Mouse (Mus musculus): ENCODE data around the gene Gdpd5. TPM values are rescaled to one million over a fixed set of nuclear protein-coding genes. Genes with fewer than 3 reads are reported as not detected.
A peak's percentile ranks its signal among the peaks of the same experiment; 100 is the strongest.

Gene Gdpd5
- polyA plus RNA-seq, 1 experiment from 2014 or later: 45.7 TPM

DNA sequence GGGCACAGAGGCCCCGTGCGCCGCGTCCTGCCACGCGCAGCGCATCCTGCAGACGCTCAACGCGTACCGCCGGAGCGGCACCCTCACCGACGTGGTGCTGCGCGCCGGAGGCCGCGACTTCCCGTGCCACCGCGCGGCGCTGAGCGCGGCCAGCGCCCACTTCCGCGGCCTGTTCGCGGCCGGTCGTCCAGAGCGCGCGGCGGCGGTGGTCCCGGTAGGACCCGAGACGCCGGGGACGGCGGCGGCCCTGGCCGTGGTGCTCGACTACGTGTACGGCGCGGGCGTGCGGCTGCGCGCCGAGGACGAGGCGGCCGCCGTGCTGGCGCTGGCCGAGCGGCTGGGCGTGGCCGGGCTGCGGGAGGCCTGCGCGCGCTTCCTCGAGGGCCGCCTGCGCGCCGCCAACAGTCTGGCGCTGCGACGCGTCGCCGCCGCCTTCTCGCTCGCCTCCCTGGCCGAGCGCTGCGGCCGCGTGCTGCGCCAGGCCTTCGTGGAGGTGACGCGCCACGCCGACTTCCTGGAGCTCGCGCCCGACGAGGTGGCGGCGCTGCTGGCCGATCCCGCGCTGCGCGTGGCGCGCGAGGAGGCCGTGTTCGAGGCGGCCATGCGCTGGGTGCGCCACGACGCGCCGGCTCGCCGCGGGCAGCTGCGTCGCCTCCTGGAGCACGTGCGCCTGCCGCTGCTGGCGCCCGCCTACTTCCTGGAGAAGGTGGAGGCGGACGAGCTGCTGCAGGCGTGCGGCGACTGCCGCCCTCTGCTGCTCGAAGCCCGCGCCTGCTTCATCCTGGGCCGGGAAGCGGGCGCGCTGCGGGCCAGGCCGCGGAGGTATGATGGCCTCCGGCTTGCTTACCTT, 87.3 kb downstream of the Gdpd5 start:
- WGBS: 2% methylated on average over 117 of the region's 145 CpGs
- peak; percentile 89 for ATAC-seq (ENCODE audit: low FRiP score)
- H3K27me3 ChIP-seq (replicated peaks): no peaks in the 10 kb centered on the region

DNA sequence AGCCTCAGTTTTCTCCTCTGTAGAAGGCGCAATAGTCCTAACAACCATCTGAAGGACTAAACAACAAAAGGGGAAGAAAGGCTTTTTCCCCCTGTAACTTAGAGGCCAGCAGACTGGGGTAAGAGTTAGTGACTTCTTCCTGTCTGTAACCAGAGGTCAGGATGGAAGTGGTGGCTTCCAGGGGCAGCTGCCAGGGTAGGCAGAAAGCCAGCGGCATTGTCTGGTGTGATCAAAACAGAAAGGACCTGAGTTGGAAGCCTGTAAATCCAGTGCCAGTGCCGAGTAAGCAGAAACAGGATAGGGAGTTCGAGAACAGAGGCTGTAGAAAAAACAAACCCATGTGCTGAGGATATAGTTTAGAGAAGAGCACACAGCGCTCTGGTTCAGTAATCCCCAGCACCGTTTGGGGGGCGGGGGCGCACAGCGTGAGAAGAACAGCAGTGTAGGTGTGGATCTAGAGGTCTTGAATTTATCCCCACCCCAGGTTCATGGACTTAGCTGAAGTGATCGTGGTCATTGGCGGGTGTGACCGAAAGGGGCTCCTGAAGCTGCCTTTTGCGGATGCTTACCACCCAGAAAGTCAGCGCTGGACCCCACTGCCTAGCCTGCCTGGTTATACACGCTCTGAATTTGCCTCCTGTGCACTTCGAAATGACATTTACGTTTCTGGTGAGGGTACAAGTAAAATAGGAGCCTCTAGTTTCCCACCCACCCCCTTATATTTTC, 88.6 kb downstream of the Gdpd5 start:
- Histone ChIP-seq H3K4me3 (replicated peaks) (no peak overlapping the region), H3K36me3 (peaks cover 27% of the 10 kb centered on the region), H3K9me3 (replicated peaks) (no peaks in the 10 kb centered on the region), H3K27me3 (replicated peaks) (no peaks in the 10 kb centered on the region), H3K9ac (replicated peaks) (no peak overlapping the region), H3K4me1 (peaks cover 59% of the 10 kb centered on the region), H3K27ac (replicated peaks) (peak overlapping the region; percentile 92), H3K4me2 (peak overlapping the region; percentile 73; the same call in 1 of the 2 replicates)
- no peak for ATAC-seq (ENCODE audit: low FRiP score)
- WGBS: 79% methylated on average over 17 of the region's 17 CpGs

More for the DNA sequence above, 87.3 kb downstream of the Gdpd5 start:
- Histone ChIP-seq H3K9me3 (replicated peaks) (no peaks in the 10 kb centered on the region), H3K36me3 (peaks cover 18% of the 10 kb centered on the region), H3K4me2 (peak overlapping the region; percentile 73), H3K9ac (replicated peaks) (peak overlapping the region; percentile 63), H3K4me1 (peaks cover 55% of the 10 kb centered on the region), H3K27ac (replicated peaks) (peak overlapping the region; percentile 92), H3K4me3 (replicated peaks) (peak overlapping the region; percentile 58)

DNA sequence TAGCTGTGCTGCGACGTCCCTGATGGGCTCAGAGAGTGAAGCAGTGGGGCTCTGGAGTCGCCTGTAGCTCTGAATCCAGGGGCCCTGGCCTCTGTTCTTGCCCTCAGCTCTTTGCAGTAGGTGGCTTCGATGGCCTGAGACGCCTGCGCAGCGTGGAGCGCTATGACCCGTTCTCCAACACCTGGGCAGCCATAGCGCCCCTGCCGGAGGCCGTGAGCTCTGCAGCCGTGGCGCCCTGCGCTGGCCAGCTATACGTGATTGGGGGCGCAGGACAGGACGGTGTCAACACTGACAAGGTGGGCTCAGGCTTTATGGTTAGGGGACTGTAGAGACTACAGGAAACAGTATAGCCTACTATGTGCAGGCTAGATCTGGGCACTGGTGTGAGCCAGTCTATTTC, 90.4 kb downstream of the Gdpd5 start:
- Histone ChIP-seq H3K36me3 (peaks cover 30% of the 10 kb centered on the region), H3K9me3 (replicated peaks) (no peaks in the 10 kb centered on the region), H3K9ac (replicated peaks) (no peak overlapping the region), H3K4me1 (peaks cover 48% of the 10 kb centered on the region), H3K27ac (replicated peaks) (no peak overlapping the region), H3K4me3 (replicated peaks) (no peak overlapping the region), H3K27me3 (replicated peaks) (no peaks in the 10 kb centered on the region), H3K4me2 (no peak overlapping the region)
- ATAC-seq (ENCODE audit: low FRiP score): no peak
- WGBS: 61% methylated on average over 18 of the region's 18 CpGs

DNA sequence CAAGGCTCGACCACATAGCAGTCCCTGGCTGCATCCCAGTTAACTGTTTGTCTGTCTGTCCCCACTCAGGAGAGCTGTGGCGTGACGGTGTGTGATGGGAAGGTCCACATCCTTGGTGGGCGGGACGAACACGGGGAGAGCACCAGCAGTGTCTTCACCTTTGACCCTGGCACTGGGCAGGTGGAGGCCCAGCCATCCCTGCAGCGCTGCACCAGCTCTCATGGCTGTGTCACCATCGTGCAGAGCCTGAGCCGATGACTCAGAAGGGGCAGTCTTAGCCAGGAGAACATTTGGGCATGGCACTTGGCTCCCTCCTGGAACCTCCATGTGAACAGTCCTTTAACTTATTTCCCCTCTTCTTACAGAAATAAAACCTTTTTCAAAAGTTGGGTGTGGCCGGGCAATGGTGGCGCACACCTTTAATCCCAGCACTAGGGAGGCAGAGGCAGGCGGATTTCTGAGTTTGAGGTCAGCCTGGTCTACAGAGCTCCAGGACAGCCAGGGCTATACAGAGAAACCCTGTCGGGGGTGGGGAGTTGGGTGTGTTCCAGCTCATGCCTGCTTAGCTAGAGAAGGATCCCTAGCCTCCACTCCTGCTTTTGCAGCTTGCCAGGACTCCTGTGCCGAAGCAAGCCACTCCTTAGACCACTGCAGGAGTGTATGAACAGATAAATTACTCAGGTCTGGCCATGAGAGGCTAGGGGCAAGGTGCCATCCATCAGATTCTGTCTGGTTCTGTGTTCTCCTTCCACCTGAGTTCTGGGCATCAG, 92.6 kb downstream of the Gdpd5 start:
- ATAC-seq (ENCODE audit: low FRiP score): no peak
- WGBS: 80% methylated on average over 14 of the region's 14 CpGs
- Histone ChIP-seq H3K9me3 (replicated peaks) (no peaks in the 10 kb centered on the region), H3K4me3 (replicated peaks) (no peak overlapping the region), H3K27me3 (replicated peaks) (no peaks in the 10 kb centered on the region), H3K27ac (replicated peaks) (peak overlapping the region; percentile 58; the same call in 1 of the 2 replicates), H3K4me2 (no peak overlapping the region), H3K9ac (replicated peaks) (no peak overlapping the region), H3K36me3 (peaks cover 51% of the 10 kb centered on the region), H3K4me1 (peaks cover 41% of the 10 kb centered on the region)

DNA sequence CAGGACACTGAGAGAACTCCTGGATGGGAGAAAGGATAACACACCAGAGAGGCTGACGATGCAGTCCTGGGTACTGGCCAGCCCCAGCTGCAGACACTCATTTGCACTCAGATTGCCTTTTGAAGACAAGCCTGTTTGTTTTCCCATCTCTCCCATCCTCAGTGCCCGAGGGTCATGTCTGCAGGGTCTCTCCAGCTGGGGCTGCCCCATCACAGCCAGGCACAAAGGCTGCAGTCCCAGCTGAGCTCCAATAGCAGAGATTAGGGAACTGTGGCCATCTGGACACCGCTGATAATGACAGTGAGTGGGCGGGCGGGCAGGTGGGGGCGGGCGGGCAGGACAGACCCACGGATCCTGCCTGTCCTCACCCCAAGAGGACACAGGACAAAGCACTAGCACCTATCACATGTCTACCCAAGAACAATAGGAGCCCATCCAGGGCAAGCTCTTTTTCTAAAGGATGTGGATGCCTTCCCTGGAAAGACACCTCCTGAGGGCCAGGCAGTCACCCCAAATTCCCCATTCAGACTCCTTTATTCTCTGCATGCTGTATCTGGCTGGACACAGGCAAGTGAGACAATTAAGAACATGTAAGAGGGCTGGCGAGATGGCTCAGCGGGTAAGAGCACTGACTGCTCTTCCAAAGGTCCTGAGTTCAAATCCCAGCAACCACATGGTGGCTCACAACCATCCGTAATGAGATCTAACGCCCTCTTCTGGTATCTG, 93.8 kb downstream of the Gdpd5 start:
- no peak overlapping the region for H3K9ac ChIP-seq (replicated peaks)

DNA sequence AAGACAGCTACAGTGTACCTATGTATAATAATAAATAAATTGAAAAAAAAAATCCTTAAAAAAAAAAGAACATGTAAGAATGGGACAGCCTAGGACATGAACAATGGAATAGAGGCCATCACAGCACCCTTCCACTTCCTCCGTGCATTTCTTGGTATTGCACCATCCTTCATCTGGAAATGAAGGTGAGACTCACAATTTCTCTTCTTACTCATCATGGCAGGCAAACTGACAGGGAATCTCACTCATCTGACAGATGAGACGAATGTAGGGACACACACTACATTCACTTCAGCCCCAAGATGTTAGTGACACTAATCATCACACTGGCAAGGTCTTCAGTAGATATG, 94.3 kb downstream of the Gdpd5 start:
- H3K4me3 ChIP-seq (replicated peaks): no peak overlapping the region
- ATAC-seq (ENCODE audit: low FRiP score): no peak
- no peak overlapping the region for H3K4me2 ChIP-seq
- no peaks in the 10 kb centered on the region for H3K9me3 ChIP-seq (replicated peaks)
- no peak overlapping the region for H3K27ac ChIP-seq (replicated peaks)
- WGBS: 92% methylated on average over 2 of the region's 2 CpGs
- H3K36me3 ChIP-seq: peaks cover 68% of the 10 kb centered on the region
- no peaks in the 10 kb centered on the region for H3K27me3 ChIP-seq (replicated peaks)
- no peak overlapping the region for H3K9ac ChIP-seq (replicated peaks)
- peaks cover 43% of the 10 kb centered on the region for H3K4me1 ChIP-seq

More for the DNA sequence above, 93.8 kb downstream of the Gdpd5 start:
- Histone ChIP-seq H3K9me3 (replicated peaks) (no peaks in the 10 kb centered on the region), H3K4me2 (no peak overlapping the region), H3K27ac (replicated peaks) (peak overlapping the region; percentile 58), H3K4me3 (replicated peaks) (no peak overlapping the region), H3K27me3 (replicated peaks) (no peaks in the 10 kb centered on the region), H3K4me1 (peaks cover 41% of the 10 kb centered on the region), H3K36me3 (peaks cover 63% of the 10 kb centered on the region)
- peak; percentile 10; the same call in 1 of the 2 replicates for ATAC-seq (ENCODE audit: low FRiP score)
- WGBS: 33% methylated on average over 12 of the region's 12 CpGs

DNA sequence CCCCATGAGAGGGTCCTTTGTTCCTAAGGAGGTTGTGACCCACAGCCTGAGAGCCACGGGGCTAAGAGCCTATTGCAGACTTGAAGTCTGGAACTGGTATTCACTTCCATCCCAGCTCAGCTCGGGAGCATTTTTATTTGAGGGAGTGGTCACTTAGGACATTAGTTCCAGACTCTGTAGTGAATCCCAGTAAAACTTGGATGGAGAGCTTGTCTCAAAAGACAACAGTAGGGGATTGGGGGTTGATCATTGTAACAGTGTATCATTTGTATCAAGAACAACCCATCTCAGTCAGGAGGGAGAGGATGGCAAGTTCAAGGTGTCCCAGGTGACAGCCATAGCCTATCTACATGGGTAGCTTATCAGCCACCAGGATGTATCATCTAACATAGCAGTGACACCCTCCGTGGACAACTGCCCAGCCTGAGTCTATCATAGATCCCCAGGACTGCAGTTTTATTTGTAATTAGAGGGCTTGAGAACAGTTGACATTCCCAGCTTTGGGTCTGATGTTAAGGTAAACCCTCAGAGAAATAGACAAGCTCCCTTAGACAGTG, 95.4 kb downstream of the Gdpd5 start:
- Histone ChIP-seq H3K4me2 (no peak overlapping the region), H3K4me1 (peaks cover 54% of the 10 kb centered on the region), H3K36me3 (peaks cover 79% of the 10 kb centered on the region), H3K9me3 (replicated peaks) (no peaks in the 10 kb centered on the region), H3K27me3 (replicated peaks) (no peaks in the 10 kb centered on the region), H3K9ac (replicated peaks) (no peak overlapping the region), H3K4me3 (replicated peaks) (no peak overlapping the region), H3K27ac (replicated peaks) (no peak overlapping the region)
- no peak for ATAC-seq (ENCODE audit: low FRiP score)
- 39% methylated on average over 3 of the region's 3 CpGs for WGBS

DNA sequence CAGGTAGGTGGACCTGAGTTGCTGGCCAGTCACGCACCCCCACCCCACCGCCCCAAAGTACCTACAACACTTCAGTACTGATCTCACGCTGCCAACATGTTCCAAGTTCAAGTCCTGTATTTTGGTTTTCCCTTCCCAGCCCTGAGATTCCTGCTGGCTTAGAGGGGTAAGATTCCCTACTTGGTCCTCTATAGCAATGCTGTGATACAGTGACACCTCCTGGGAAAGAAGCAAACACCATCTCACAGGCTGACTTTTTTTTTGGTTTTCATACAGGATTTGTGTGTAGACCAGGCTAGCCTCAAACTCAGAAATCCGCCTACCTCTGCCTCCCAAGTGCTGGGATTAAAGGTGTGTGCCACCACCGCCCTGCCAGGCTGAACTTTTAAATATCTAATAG, 96.0 kb downstream of the Gdpd5 start:
- ATAC-seq (ENCODE audit: low FRiP score): no peak

DNA sequence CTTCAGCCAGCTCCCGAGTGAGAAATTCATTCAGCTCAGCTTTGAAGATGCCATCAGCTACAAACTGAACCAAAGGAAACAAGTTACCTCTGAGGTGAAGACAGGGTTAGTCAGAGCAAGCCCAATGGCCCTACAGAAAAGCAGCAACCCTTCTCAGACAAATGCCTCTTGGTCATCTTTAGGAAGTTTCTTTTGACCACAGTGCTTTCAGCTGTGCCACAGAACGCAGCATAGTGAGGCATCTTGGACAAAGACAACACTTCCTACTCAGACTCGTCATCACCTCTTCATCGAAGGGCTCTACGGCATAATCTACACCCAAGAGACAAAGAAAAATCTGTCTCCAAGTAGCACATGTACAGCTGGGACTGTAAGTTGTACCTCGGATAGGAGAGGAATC, 101.4 kb downstream of the Gdpd5 start:
- peaks cover 10% of the 10 kb centered on the region; the same call in 1 of the 2 replicates for H3K27me3 ChIP-seq (replicated peaks)
- peak overlapping the region; percentile 92; the same call in 1 of the 2 replicates for H3K27ac ChIP-seq (replicated peaks)
- peaks cover 51% of the 10 kb centered on the region for H3K4me1 ChIP-seq
- no peaks in the 10 kb centered on the region for H3K9me3 ChIP-seq (replicated peaks)
- peak overlapping the region; percentile 69 for H3K9ac ChIP-seq (replicated peaks)
- 3% methylated on average over 6 of the region's 6 CpGs for WGBS
- peak overlapping the region; percentile 78 for H3K4me2 ChIP-seq
- H3K4me3 ChIP-seq (replicated peaks): peak overlapping the region; percentile 73
- peak; percentile 1; the same call in 1 of the 2 replicates for ATAC-seq (ENCODE audit: low FRiP score)
- peaks cover 46% of the 10 kb centered on the region for H3K36me3 ChIP-seq

More for the DNA sequence above, 96.0 kb downstream of the Gdpd5 start:
- H3K27ac ChIP-seq (replicated peaks): no peak overlapping the region
- H3K36me3 ChIP-seq: peaks cover 80% of the 10 kb centered on the region
- no peaks in the 10 kb centered on the region for H3K27me3 ChIP-seq (replicated peaks)
- no peak overlapping the region for H3K9ac ChIP-seq (replicated peaks)
- 93% methylated on average over 5 of the region's 5 CpGs for WGBS
- no peaks in the 10 kb centered on the region for H3K9me3 ChIP-seq (replicated peaks)
- H3K4me2 ChIP-seq: no peak overlapping the region
- H3K4me3 ChIP-seq (replicated peaks): no peak overlapping the region
- peaks cover 60% of the 10 kb centered on the region for H3K4me1 ChIP-seq

DNA sequence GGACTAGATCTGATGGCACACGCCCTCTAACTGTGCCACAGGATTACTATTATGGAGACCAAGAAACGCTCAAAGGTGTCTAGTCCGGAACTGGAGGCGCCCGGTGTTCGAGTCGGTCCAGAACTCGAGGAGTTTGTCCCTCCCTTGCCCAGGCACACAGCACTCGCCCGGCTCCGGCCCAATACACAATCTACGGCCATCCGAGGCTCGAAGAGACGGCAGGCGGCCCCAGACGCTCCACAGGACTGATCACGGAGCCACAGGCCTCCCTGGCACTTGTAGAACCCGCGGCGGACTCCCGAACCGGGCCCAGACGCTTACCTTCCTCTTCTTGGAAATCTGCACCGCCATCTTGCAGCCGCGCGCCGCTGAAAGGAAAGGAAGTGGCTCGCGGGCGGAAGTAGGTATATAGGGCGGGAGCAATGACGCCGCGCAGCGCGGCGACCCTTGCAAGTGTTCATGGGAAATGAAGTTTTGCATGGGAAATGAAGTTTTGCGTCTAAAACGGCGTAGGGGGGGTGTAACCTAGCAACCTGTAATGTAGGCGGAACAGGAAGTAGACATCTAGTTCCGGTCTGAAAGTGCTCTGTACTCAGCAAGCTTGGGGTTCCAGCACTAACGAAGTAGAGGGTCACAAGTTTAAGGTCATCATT, 102.2 kb downstream of the Gdpd5 start, which contains the start of gene Rps3:
Gene Rps3 (minus strand): TSS at position 468 of the 653 bp plus-strand sequence.
- Histone ChIP-seq H3K9ac (replicated peaks) (peak within 1 kb of the TSS; percentile 69), H3K36me3 (peaks cover 38% of the 10 kb centered on the region), H3K27me3 (replicated peaks) (peaks cover 10% of the 10 kb centered on the region; the same call in 1 of the 2 replicates), H3K27ac (replicated peaks) (peak within 1 kb of the TSS; percentile 92), H3K4me1 (peaks cover 47% of the 10 kb centered on the region), H3K4me3 (replicated peaks) (peak within 1 kb of the TSS; percentile 73), H3K4me2 (peak within 1 kb of the TSS; percentile 78), H3K9me3 (replicated peaks) (no peaks in the 10 kb centered on the region)
- ATAC-seq (ENCODE audit: low FRiP score): peak; percentile 95
- WGBS: under 1% methylated on average over 45 of the region's 45 CpGs
